Mouse (Mus musculus): ENCODE results near the gene Tmem179. TPM values are rescaled to one million over a fixed set of nuclear protein-coding genes. Genes with fewer than 3 reads are reported as not detected.

Tmem179 gene
- total RNA-seq, 2 experiments from 2014 or later: 5.8 to 6.6 TPM

DNA sequence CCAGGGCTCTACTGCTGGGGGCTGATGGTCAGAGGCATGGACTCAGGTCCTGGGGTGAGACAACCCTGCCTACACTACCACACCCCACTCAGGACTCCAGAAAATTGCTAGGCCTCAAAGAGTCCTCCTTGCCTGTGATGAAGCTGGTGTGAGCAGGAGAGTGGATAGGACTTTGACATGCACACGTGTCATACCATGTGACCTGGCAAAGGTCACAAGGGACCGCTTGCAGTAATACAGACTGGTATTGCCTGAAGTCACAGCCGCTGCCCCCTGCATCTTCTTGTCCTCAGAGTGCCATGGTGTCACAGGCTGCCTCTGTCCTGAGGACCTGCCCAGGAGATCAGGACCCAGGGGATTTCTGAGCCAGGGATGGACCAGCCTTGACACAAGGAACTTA lies 52.0 kb downstream of the Tmem179 start:
- DNase-seq (ENCODE audit: low spot score in 2 of 2): no peak

DNA sequence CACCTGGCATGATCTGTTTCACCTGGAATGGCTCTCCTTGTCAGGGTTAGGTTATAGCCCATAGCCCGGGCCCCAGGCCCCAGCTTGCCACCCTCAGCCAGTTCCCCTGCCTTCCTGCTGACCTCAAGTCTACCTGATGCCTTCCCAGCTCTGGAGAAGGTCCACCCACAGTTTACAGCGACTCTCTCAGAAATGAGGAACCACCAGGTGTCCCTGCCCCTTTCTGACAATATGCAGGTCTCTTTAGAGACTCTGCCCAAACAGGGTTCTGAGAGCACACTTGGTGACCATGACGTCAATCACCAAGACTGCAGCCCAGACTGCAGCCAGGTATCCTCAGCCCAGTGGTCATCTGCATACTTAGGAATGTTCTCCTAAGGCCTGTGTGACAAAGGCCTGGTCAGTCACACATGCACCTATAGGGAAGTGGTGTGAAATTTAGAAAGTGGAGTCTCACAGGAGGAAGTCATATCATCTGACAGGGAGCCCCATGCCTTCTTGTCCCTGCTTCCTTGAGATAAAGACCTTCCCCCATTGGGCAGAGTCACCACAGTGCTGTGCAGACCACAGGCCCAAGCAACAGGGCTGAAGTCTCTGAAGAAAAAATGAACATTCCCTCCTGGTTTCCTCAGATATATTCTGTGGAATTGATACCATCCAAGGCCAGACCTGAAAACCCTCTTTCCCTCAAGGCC lies 52.6 kb downstream of the Tmem179 start:
- DNase-seq (ENCODE audit: low spot score in 2 of 2): no peak

DNA sequence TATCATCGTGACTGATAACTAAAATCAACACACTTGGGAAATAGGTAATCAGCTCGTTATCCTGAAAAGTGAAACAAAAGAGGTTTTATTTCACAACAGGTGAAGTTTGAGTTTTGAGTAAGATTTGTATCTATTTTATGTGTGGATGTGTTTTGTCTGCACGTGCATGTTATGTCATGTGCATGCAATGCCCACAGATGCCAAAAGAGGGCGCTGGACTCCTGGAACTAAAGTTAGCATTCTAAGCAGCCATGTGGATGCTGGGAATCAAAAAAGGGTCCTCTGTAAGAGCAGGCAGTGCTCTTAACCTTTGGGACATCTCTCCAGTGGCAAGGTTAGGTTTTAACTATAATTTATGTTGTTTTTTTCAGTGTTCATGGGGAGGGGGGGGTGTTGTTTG lies 53.3 kb downstream of the Tmem179 start:
- DNase-seq (ENCODE audit: low spot score in 2 of 2): no peak

DNA sequence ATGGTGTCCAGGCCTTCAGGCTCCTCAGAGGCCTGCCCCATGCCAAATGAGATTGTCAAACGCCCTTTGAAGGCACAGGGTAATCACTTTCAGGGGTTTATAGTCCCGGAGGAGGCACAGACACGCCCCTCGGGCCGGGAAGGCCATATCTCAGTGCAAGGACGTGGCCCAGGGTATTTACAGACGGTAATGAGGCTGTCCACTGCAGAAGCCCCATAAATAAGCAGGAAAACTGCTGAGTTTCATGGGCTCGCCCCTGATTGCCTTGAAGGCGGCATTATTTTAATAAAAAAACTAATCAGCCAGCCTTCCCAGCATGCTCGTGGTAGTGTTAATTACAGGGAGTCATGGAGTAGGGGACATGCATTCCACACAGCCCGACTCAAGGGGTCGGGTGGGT lies 54.1 kb downstream of the Tmem179 start:
- no peak for DNase-seq (ENCODE audit: low spot score in 2 of 2)

DNA sequence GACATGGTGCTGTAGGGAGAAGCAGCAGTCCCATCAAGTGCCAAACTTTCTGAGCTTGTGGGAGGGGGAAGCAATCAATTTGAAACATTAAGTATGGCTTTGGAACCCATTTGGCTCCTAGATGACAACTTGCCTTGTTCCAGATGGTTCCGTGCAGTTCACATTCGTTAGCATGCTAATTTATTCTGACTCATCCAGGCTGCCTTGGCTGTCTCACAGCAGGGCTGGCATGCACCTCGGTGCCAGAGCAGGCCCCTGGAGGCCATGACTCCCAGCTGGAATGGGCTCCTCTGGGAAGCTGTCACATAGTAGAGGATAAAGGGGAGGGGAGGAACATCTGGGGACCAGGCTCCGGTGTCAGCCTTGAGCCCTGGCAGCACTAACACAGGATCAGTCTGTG lies 58.7 kb downstream of the Tmem179 start:
- DNase-seq (ENCODE audit: low spot score in 2 of 2): no peak

DNA sequence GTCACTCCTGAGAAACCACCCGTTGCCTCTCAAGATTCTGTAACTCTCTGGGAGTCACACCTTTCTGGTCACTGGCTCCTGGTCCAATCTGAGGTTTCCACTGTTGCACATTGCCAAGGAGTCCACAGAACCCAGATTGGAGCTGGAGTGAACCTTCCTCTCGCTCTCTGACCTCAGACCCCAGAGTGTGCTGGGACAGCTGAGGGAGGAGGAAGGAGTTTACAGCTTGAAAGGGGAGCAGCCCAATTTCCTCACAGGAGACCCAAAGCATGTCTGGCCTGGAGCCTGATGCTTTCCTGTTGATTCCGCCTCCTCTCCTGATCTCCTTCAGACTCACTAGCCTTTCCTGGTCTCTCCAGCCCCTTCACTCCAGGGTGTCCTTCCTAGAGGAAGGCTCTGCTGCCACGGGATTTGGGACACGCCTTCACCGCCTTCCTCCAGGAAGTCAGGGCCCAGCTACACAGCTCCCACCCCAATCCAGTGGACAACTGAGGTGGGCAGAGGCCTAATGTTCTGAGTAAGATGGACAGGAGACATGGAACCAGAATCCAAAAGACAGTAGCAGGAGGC lies 60.3 kb downstream of the Tmem179 start:
- DNase-seq (ENCODE audit: low spot score in 2 of 2): no peak

DNA sequence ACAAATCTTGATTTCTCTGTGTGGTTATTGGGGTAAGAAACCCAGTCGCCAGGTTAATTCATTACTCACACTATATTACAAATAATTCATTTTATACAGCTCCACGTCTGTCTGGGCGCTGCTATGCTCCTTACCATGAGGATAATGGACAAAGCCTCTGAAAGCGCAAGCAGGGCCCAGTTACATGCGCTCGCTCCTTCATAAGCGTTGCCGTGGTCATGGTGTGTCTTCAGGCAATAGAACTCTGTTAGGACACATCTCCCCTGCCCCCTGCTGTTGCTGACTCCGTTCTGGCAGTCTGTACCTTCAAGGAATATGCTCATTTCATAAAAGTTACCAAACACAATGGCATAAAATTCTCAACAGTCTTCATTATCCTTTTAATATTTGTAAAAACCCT lies 64.7 kb downstream of the Tmem179 start:
- no peak for DNase-seq (ENCODE audit: low spot score in 2 of 2)

DNA sequence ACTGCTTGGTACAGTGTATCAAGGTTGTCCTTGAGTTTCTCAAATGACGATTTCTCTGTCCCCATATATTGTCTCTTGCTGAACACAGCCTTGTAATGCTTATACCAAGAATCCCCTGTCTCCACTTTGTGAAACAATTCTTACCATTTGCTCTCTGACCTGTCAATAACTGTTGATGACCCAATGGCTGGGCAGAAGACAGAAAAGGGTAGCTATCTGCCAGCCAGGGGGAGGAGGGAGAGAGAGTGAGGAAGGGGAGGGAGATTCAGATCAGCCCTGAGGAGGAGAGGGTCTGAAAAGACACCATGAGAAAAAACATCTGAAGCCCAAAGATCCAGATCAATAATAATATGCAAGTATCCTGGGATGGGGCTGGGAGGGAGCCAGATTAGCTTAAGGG lies 65.2 kb downstream of the Tmem179 start:
- DNase-seq (ENCODE audit: low spot score in 2 of 2): no peak

DNA sequence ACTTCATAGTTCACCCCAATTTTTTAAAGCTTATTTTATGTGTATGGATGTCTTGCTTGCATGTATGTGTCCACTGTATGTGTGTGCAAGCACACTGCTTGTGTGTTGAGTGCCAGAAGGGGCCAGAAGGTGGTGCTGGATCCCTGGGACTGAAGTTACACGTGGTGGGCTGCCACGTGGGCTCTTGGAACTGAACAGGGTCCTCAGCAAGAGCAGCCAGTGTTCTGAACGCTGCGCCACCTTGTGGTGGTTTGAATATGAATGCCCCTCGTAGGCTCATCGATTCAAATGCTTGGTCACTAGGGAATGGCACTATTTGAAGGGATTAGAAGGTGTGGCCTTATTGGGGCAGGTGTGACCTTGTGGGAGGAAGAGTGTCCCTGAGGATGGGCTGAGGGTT lies 65.7 kb downstream of the Tmem179 start:
- no peak for DNase-seq (ENCODE audit: low spot score in 2 of 2)

Other genes starting within 250 kb of the Tmem179 start
- 1 to 10 TPM; 9.1 to 9.8 TPM for gene A530016L24Rik, start 27.3 kb downstream of the Tmem179 start, total RNA-seq (2021)
- 10 to 100 TPM; 26.5 to 27.3 TPM for gene Inf2, start 72.0 kb upstream of the Tmem179 start, total RNA-seq (2021)
- 10 to 100 TPM; 17.1 to 19.5 TPM for gene Adssl1, start 103.3 kb upstream of the Tmem179 start, total RNA-seq (2021)
- gene Siva1, start 127.9 kb upstream of the Tmem179 start, total RNA-seq (2021): 10 to 100 TPM; 69.9 to 72.6 TPM
- 100 to 1,000 TPM; 334 to 351 TPM for gene Akt1, start 158.1 kb upstream of the Tmem179 start, total RNA-seq (2021)
- gene Zbtb42, start 162.1 kb upstream of the Tmem179 start, total RNA-seq (2021): 1 to 10 TPM; 6.4 to 6.8 TPM
- gene Cep170b, start 203.7 kb upstream of the Tmem179 start, total RNA-seq (2021): 10 to 100 TPM; 49.2 to 56.6 TPM
- gene Pld4, start 243.9 kb upstream of the Tmem179 start, total RNA-seq (2021): 10 to 100 TPM; 11.8 to 15.2 TPM